Comparison of ENCODE assay signal across 8 mouse cellular contexts in genomic region chr4:155217241-155218103, GRCm38 (mm10). TPM values are rescaled to one million over a fixed set of nuclear protein-coding genes. Genes with fewer than 3 reads are reported as not detected.
DNase-seq lines count a peak whose midpoint lies in the region; ATAC-seq and TF ChIP-seq lines count a peak whose summit lies in the region.

No protein-coding gene starts in this region.

- peak; percentile 58 for DNase-seq in kidney, adult 11 months
- DNase-seq in kidney, postnatal 14 days = no peak
- no peak for DNase-seq in embryonic facial prominence, embryonic 11.5 days (ENCODE audit: low spot score)
- no peak for DNase-seq in intestine, embryonic 14.5 days (ENCODE audit: low spot score)
- peak; percentile 52 for DNase-seq in lung, adult 2 months
- no peak for DNase-seq in left cerebral cortex, adult 9 months (ENCODE audit: low spot score in 2 of 2)
- no peak for DNase-seq in retina, embryonic 14.5 days (ENCODE audit: low spot score)

- WGBS in embryonic facial prominence, embryonic 11.5 days = 44% methylated on average over 12 of the region's 12 CpGs
- 43% methylated on average over 12 of the region's 12 CpGs for WGBS in intestine, embryonic 14.5 days
- 11% methylated on average over 12 of the region's 12 CpGs for WGBS in lung, adult 2 months
- WGBS in neural tube, embryonic 15.5 days = 61% methylated on average over 12 of the region's 12 CpGs

- no peak for TF ChIP-seq POLR2A in lung, adult 2 months (IDR thresholded peaks at IDR 0.05; ENCODE audit: borderline replicate concordance, extremely low read depth, low read depth, low read length)

- H3K9me3 ChIP-seq in embryonic facial prominence, embryonic 11.5 days (replicated peaks; ENCODE audit: control insufficient read depth, low read length) = no peaks in the 10 kb centered on the region
- no peaks in the 10 kb centered on the region for H3K9me3 ChIP-seq in intestine, embryonic 14.5 days (ENCODE audit: control insufficient read depth, low read length)
- no peaks in the 10 kb centered on the region for H3K9me3 ChIP-seq in neural tube, embryonic 15.5 days (replicated peaks)

- peaks cover 3% of the 10 kb centered on the region for H3K4me1 ChIP-seq in embryonic facial prominence, embryonic 11.5 days (ENCODE audit: control insufficient read depth, insufficient read depth, low read length)
- H3K4me1 ChIP-seq in intestine, embryonic 14.5 days (replicated peaks; ENCODE audit: control insufficient read depth, insufficient read depth, low read length) = peaks cover 70% of the 10 kb centered on the region
- peaks cover 69% of the 10 kb centered on the region for H3K4me1 ChIP-seq in lung, adult 2 months (ENCODE audit: control insufficient read depth, insufficient read depth, low read length)
- H3K4me1 ChIP-seq in neural tube, embryonic 15.5 days = peaks cover 90% of the 10 kb centered on the region

- H3K9ac ChIP-seq in embryonic facial prominence, embryonic 11.5 days (replicated peaks; ENCODE audit: low read length) = peak overlapping the region; percentile 6; the same call in 1 of the 2 replicates
- H3K9ac ChIP-seq in intestine, embryonic 14.5 days (ENCODE audit: low read length) = no peak overlapping the region
- no peak overlapping the region for H3K9ac ChIP-seq in neural tube, embryonic 15.5 days (replicated peaks)

- no peaks in the 10 kb centered on the region for H3K27me3 ChIP-seq in embryonic facial prominence, embryonic 11.5 days (ENCODE audit: control insufficient read depth, insufficient read depth, low read length)
- no peaks in the 10 kb centered on the region for H3K27me3 ChIP-seq in intestine, embryonic 14.5 days (replicated peaks; ENCODE audit: control insufficient read depth, insufficient read depth, low read length)
- H3K27me3 ChIP-seq in neural tube, embryonic 15.5 days (replicated peaks) = no peaks in the 10 kb centered on the region

- no peak overlapping the region for H3K27ac ChIP-seq in embryonic facial prominence, embryonic 11.5 days (replicated peaks; ENCODE audit: low read depth, low read length)
- H3K27ac ChIP-seq in intestine, embryonic 14.5 days (ENCODE audit: low read depth) = no peak overlapping the region
- H3K27ac ChIP-seq in neural tube, embryonic 15.5 days (replicated peaks) = 0 out of 2 replicates have a peak overlapping the region, but pooled peaks have one; percentile 54

- H3K36me3 ChIP-seq in embryonic facial prominence, embryonic 11.5 days (replicated peaks; ENCODE audit: control insufficient read depth, insufficient read depth, low read depth, low read length) = no peaks in the 10 kb centered on the region; the same call in 1 of the 2 replicates
- H3K36me3 ChIP-seq in intestine, embryonic 14.5 days (ENCODE audit: control insufficient read depth, insufficient read depth, low read length) = peaks cover 5% of the 10 kb centered on the region; the same call in 1 of the 2 replicates
- no peaks in the 10 kb centered on the region for H3K36me3 ChIP-seq in neural tube, embryonic 15.5 days

- ATAC-seq in embryonic facial prominence, embryonic 11.5 days (replicated peaks; ENCODE audit: insufficient number of reproducible peaks, low FRiP score, low TSS enrichment, low read depth) = no peak
- no peak for ATAC-seq in intestine, embryonic 14.5 days (replicated peaks; ENCODE audit: low FRiP score, low TSS enrichment, low read depth)
- ATAC-seq in neural tube, embryonic 15.5 days (ENCODE audit: low FRiP score) = no peak

- TF ChIP-seq CTCF in lung, adult 2 months (IDR thresholded peaks at IDR 0.05; ENCODE audit: insufficient read depth, low read length) = no peak

- H3K4me2 ChIP-seq in embryonic facial prominence, embryonic 11.5 days (ENCODE audit: low read depth, low read length) = no peak overlapping the region; the same call in 1 of the 2 replicates
- H3K4me2 ChIP-seq in intestine, embryonic 14.5 days (ENCODE audit: low read length) = peak overlapping the region; percentile 99
- H3K4me2 ChIP-seq in neural tube, embryonic 15.5 days = peak overlapping the region; percentile 97

- no peak overlapping the region for H3K4me3 ChIP-seq in embryonic facial prominence, embryonic 11.5 days (ENCODE audit: low read depth, low read length)
- H3K4me3 ChIP-seq in intestine, embryonic 14.5 days (ENCODE audit: low read depth, low read length) = no peak overlapping the region
- peak overlapping the region; percentile 33 for H3K4me3 ChIP-seq in lung, adult 2 months (replicated peaks; ENCODE audit: extremely low read depth, low read depth, low read length)
- no peak overlapping the region for H3K4me3 ChIP-seq in neural tube, embryonic 15.5 days (replicated peaks)

RNA-seq across cellular contexts. Expression of gene Ski, which starts 4.9 kb away (rescaled TPM):
- polyA plus RNA-seq in embryonic facial prominence, embryonic 11.5 days (2014; fragmentation: Nextera tagmentation; extraction: Ambion mirVana) = 15.4 and 15.9 TPM in 2 replicates
- 24.4 and 25.3 TPM in 2 replicates for polyA plus RNA-seq in intestine, embryonic 14.5 days (2014; fragmentation: Nextera tagmentation; extraction: Ambion mirVana)
- 105 and 115 TPM in 2 replicates for polyA plus RNA-seq in lung, adult 2 months (2012; rRNA removed)
- 10.0 and 10.6 TPM in 2 replicates for polyA plus RNA-seq in neural tube, embryonic 15.5 days (2015; fragmentation: Nextera tagmentation; extraction: Ambion mirVana)

RNA-seq across cellular contexts. Expression of gene Faap20, which starts 32.1 kb away (rescaled TPM):
- polyA plus RNA-seq in embryonic facial prominence, embryonic 11.5 days (2014; fragmentation: Nextera tagmentation; extraction: Ambion mirVana) = 87.8 and 93.4 TPM in 2 replicates
- polyA plus RNA-seq in intestine, embryonic 14.5 days (2014; fragmentation: Nextera tagmentation; extraction: Ambion mirVana) = 74.6 and 81.2 TPM in 2 replicates
- 56.7 and 59.3 TPM in 2 replicates for polyA plus RNA-seq in lung, adult 2 months (2012; rRNA removed)
- polyA plus RNA-seq in neural tube, embryonic 15.5 days (2015; fragmentation: Nextera tagmentation; extraction: Ambion mirVana) = 69.7 and 73.1 TPM in 2 replicates

Comparison
In these comparisons a context has a peak if more than half of its experiments do, and no peak if none do; other contexts are left out.
1. DNase-seq: peak in kidney, adult 11 months (single experiment) and lung, adult 2 months (single experiment); none in kidney, postnatal 14 days (single experiment), embryonic facial prominence, embryonic 11.5 days (single experiment), intestine, embryonic 14.5 days (single experiment), left cerebral cortex, adult 9 months (0 of 2) and retina, embryonic 14.5 days (single experiment).